Mouse (Mus musculus): ENCODE data around the gene Mblac1. TPM values are rescaled to one million over a fixed set of nuclear protein-coding genes. Genes with fewer than 3 reads are reported as not detected.

Gene Mblac1
- total and polyA plus RNA-seq, 3 experiments, result 2.1 to 3.8 (median 2.5) TPM

GRCm38 (mm10) chr5:138241511-138241910 is 47.4 kb downstream of the Mblac1 start:
- DNase-seq (ENCODE audit: low spot score) (no peak), ATAC-seq (ENCODE audit: extremely low read depth, insufficient number of reproducible peaks, low FRiP score, poor library complexity, severe bottlenecking) (no peak)
- Histone ChIP-seq H3K4me1 (ENCODE audit: insufficient read depth, low read depth, low read length) (no peaks in the 10 kb centered on the region), H3K4me3 (ENCODE audit: low read depth, low read length) (no peak overlapping the region), H3K27me3 (ENCODE audit: insufficient read depth, low read length) (peaks cover 23% of the 10 kb centered on the region), H3K9me3 (replicated peaks) (no peaks in the 10 kb centered on the region), H3K36me3 (replicated peaks) (no peaks in the 10 kb centered on the region)
- TF ChIP-seq GATA1 (IDR thresholded peaks at IDR 0.05; ENCODE audit: borderline replicate concordance, low read length) (no peak), TAL1 (conservative IDR thresholded peaks at IDR 0.05; ENCODE audit: low read depth, low read length) (no peak), POLR2AphosphoS5 (IDR thresholded peaks at IDR 0.05; ENCODE audit: insufficient replicate concordance, low read depth, low read length) (no peak), GATA2 (IDR thresholded peaks at IDR 0.05; ENCODE audit: borderline replicate concordance, low read depth, low read length) (no peak)

Other genes with a start within 250 kb of the Mblac1 start
Only the 20 nearest of the 22 such genes appear.
- gene Azgp1, start 212.8 kb upstream of the Mblac1 start, total RNA-seq (2014; fragmentation: Nextera tagmentation), result not detected in 2 replicates
- gene Azgp1, start 212.8 kb upstream of the Mblac1 start, total RNA-seq (2017), result not detected in 2 replicates
- not detected in 2 replicates for gene Azgp1, start 212.8 kb upstream of the Mblac1 start, polyA plus RNA-seq (2012)
- gene Smok3a, start 173.1 kb upstream of the Mblac1 start, total RNA-seq (2014; fragmentation: Nextera tagmentation), result not detected in 2 replicates
- gene Smok3a, start 173.1 kb upstream of the Mblac1 start, total RNA-seq (2017), result 0.22 TPM in 1 of 2 replicates, not detected in the other
- gene Smok3a, start 173.1 kb upstream of the Mblac1 start, polyA plus RNA-seq (2012), result not detected in 2 replicates
- not detected in 2 replicates for gene Smok3b, start 172.9 kb upstream of the Mblac1 start, total RNA-seq (2014; fragmentation: Nextera tagmentation)
- not detected in 2 replicates for gene Smok3b, start 172.9 kb upstream of the Mblac1 start, total RNA-seq (2017)
- not detected in 2 replicates for gene Smok3b, start 172.9 kb upstream of the Mblac1 start, polyA plus RNA-seq (2012)
- gene Smok3c, start 141.1 kb upstream of the Mblac1 start, total RNA-seq (2014; fragmentation: Nextera tagmentation), result not detected in 2 replicates
- 0.11 TPM in 1 of 2 replicates, not detected in the other for gene Smok3c, start 141.1 kb upstream of the Mblac1 start, total RNA-seq (2017)
- not detected in 2 replicates for gene Smok3c, start 141.1 kb upstream of the Mblac1 start, polyA plus RNA-seq (2012)
- 57.8 and 66.5 TPM in 2 replicates for gene Zkscan1, start 109.2 kb upstream of the Mblac1 start, total RNA-seq (2014; fragmentation: Nextera tagmentation)
- 22.2 and 26.7 TPM in 2 replicates for gene Zkscan1, start 109.2 kb upstream of the Mblac1 start, total RNA-seq (2017)
- gene Zkscan1, start 109.2 kb upstream of the Mblac1 start, polyA plus RNA-seq (2012), result 2.0 and 2.4 TPM in 2 replicates
- 24.5 and 33.7 TPM in 2 replicates for gene Zscan21, start 77.4 kb upstream of the Mblac1 start, total RNA-seq (2014; fragmentation: Nextera tagmentation)
- 14.1 and 15.6 TPM in 2 replicates for gene Zscan21, start 77.4 kb upstream of the Mblac1 start, total RNA-seq (2017)
- gene Zscan21, start 77.4 kb upstream of the Mblac1 start, polyA plus RNA-seq (2012), result 1.2 and 2.8 TPM in 2 replicates
- gene Zfp113, start 38.6 kb upstream of the Mblac1 start, total RNA-seq (2014; fragmentation: Nextera tagmentation), result 22.2 and 23.7 TPM in 2 replicates
- 8.0 and 8.5 TPM in 2 replicates for gene Zfp113, start 38.6 kb upstream of the Mblac1 start, total RNA-seq (2017)
- 0.36 and 0.66 TPM in 2 replicates for gene Zfp113, start 38.6 kb upstream of the Mblac1 start, polyA plus RNA-seq (2012)
- gene Cops6, start 33.2 kb upstream of the Mblac1 start, total RNA-seq (2014; fragmentation: Nextera tagmentation), result 148 and 206 TPM in 2 replicates
- gene Cops6, start 33.2 kb upstream of the Mblac1 start, total RNA-seq (2017), result 45.0 and 48.7 TPM in 2 replicates
- gene Cops6, start 33.2 kb upstream of the Mblac1 start, polyA plus RNA-seq (2012), result 104 and 107 TPM in 2 replicates
- 20.4 and 21.1 TPM in 2 replicates for gene Ap4m1, start 22.3 kb upstream of the Mblac1 start, total RNA-seq (2014; fragmentation: Nextera tagmentation)
- gene Ap4m1, start 22.3 kb upstream of the Mblac1 start, total RNA-seq (2017), result 26.7 and 29.2 TPM in 2 replicates
- 12.7 and 22.6 TPM in 2 replicates for gene Ap4m1, start 22.3 kb upstream of the Mblac1 start, polyA plus RNA-seq (2012)
- gene Mcm7, start 21.9 kb upstream of the Mblac1 start, total RNA-seq (2014; fragmentation: Nextera tagmentation), result 187 and 233 TPM in 2 replicates
- 347 and 390 TPM in 2 replicates for gene Mcm7, start 21.9 kb upstream of the Mblac1 start, total RNA-seq (2017)
- 36.3 and 104 TPM in 2 replicates for gene Mcm7, start 21.9 kb upstream of the Mblac1 start, polyA plus RNA-seq (2012)
- gene Taf6, start 6.9 kb upstream of the Mblac1 start, total RNA-seq (2014; fragmentation: Nextera tagmentation), result 69.4 and 73.0 TPM in 2 replicates
- gene Taf6, start 6.9 kb upstream of the Mblac1 start, total RNA-seq (2017), result 45.7 and 48.8 TPM in 2 replicates
- 33.2 and 34.8 TPM in 2 replicates for gene Taf6, start 6.9 kb upstream of the Mblac1 start, polyA plus RNA-seq (2012)
- 10.7 and 20.2 TPM in 2 replicates for gene Cnpy4, start 6.8 kb upstream of the Mblac1 start, total RNA-seq (2014; fragmentation: Nextera tagmentation)
- gene Cnpy4, start 6.8 kb upstream of the Mblac1 start, total RNA-seq (2017), result 31.1 and 31.5 TPM in 2 replicates
- 1.0 and 1.3 TPM in 2 replicates for gene Cnpy4, start 6.8 kb upstream of the Mblac1 start, polyA plus RNA-seq (2012)
- not detected in 2 replicates for gene Nxpe5, start 31.6 kb downstream of the Mblac1 start, total RNA-seq (2014; fragmentation: Nextera tagmentation)
- gene Nxpe5, start 31.6 kb downstream of the Mblac1 start, total RNA-seq (2017), result 0.12 and 0.38 TPM in 2 replicates
- not detected in 2 replicates for gene Nxpe5, start 31.6 kb downstream of the Mblac1 start, polyA plus RNA-seq (2012)
- 13.3 and 14.5 TPM in 2 replicates for gene Lamtor4, start 61.2 kb downstream of the Mblac1 start, total RNA-seq (2014; fragmentation: Nextera tagmentation)
- 22.9 and 33.1 TPM in 2 replicates for gene Lamtor4, start 61.2 kb downstream of the Mblac1 start, total RNA-seq (2017)
- 51.8 and 51.9 TPM in 2 replicates for gene Lamtor4, start 61.2 kb downstream of the Mblac1 start, polyA plus RNA-seq (2012)
- 35.6 and 41.8 TPM in 2 replicates for gene BC037034, start 69.7 kb downstream of the Mblac1 start, total RNA-seq (2014; fragmentation: Nextera tagmentation)
- gene BC037034, start 69.7 kb downstream of the Mblac1 start, total RNA-seq (2017), result 24.6 and 33.0 TPM in 2 replicates
- 139 and 151 TPM in 2 replicates for gene BC037034, start 69.7 kb downstream of the Mblac1 start, polyA plus RNA-seq (2012)
- not detected in 2 replicates for gene Gal3st4, start 78.5 kb downstream of the Mblac1 start, total RNA-seq (2014; fragmentation: Nextera tagmentation)
- 0.06 and 0.27 TPM in 2 replicates for gene Gal3st4, start 78.5 kb downstream of the Mblac1 start, total RNA-seq (2017)
- gene Gal3st4, start 78.5 kb downstream of the Mblac1 start, polyA plus RNA-seq (2012), result not detected in 2 replicates
- not detected in 2 replicates for gene Gm43720, start 85.6 kb downstream of the Mblac1 start, total RNA-seq (2014; fragmentation: Nextera tagmentation)
- 0.05 and 0.06 TPM in 2 replicates for gene Gm43720, start 85.6 kb downstream of the Mblac1 start, total RNA-seq (2017)
- not detected in 2 replicates for gene Gm43720, start 85.6 kb downstream of the Mblac1 start, polyA plus RNA-seq (2012)
- not detected in 2 replicates for gene Gpc2, start 85.7 kb downstream of the Mblac1 start, total RNA-seq (2014; fragmentation: Nextera tagmentation)
- gene Gpc2, start 85.7 kb downstream of the Mblac1 start, total RNA-seq (2017), result 0.06 TPM in 1 of 2 replicates, not detected in the other
- not detected in 2 replicates for gene Gpc2, start 85.7 kb downstream of the Mblac1 start, polyA plus RNA-seq (2012)
- 3.8 TPM in 1 of 2 replicates, not detected in the other for gene Stag3, start 85.9 kb downstream of the Mblac1 start, total RNA-seq (2014; fragmentation: Nextera tagmentation)
- 0.06 and 0.44 TPM in 2 replicates for gene Stag3, start 85.9 kb downstream of the Mblac1 start, total RNA-seq (2017)
- not detected in 2 replicates for gene Stag3, start 85.9 kb downstream of the Mblac1 start, polyA plus RNA-seq (2012)
- not detected in 2 replicates for gene Pvrig, start 147.6 kb downstream of the Mblac1 start, total RNA-seq (2014; fragmentation: Nextera tagmentation)
- not detected in 2 replicates for gene Pvrig, start 147.6 kb downstream of the Mblac1 start, total RNA-seq (2017)
- gene Pvrig, start 147.6 kb downstream of the Mblac1 start, polyA plus RNA-seq (2012), result not detected in 2 replicates